ENCODE assay signal across 17 mouse cellular contexts in the genomic region with DNA sequence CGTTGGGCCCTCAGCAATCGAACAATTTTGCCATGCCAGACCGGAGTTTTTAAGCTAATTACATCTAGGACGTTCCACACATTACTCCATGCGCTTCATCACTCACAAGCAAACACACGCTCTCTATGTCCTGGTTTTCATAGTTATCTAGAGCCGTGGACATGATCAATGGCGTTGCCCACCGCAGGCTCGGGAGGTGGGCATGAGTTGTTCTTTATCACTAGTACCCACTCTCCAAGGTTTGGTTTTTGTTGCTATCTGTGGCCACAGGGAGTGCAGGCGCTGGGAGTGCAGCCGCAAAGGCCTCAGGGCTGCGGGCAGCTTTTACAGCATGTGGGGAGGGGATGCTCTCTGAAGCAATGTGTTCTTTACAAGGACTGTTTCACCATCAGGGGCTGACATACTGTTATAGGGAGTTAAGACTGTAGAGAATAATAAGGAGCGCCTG.
DNase-seq lines count a peak whose midpoint lies in the region; ATAC-seq and TF ChIP-seq lines count a peak whose summit lies in the region.
"Had no signal": no experiment of that assay in that cellular context is flagged by ENCODE, and none has a peak within 500 bp of the region (broad histone marks: within the 10 kb centered on the region; RNA-seq: fewer than 3 reads in every experiment).

No protein-coding gene starts in this region.

- no peaks in the 10 kb centered on the region for H3K9me3 ChIP-seq in forebrain, embryonic 10.5 days
- H3K9me3 ChIP-seq in forebrain, embryonic 14.5 days (replicated peaks; ENCODE audit: control insufficient read depth, low read length): no peaks in the 10 kb centered on the region
- H3K9me3 ChIP-seq in liver, postnatal 0 days (ENCODE audit: low read length): no peaks in the 10 kb centered on the region
- no peaks in the 10 kb centered on the region for H3K9me3 ChIP-seq in embryonic facial prominence, embryonic 10.5 days
- H3K9me3 ChIP-seq in liver, embryonic 13.5 days (replicated peaks): no peaks in the 10 kb centered on the region
- H3K9me3 ChIP-seq: intestine, embryonic 15.5 days; stomach, embryonic 15.5 days had no signal

- WGBS in forebrain, embryonic 10.5 days: 70% methylated on average over 14 of the region's 14 CpGs
- 78% methylated on average over 14 of the region's 14 CpGs for WGBS in forebrain, embryonic 14.5 days
- 35% methylated on average over 14 of the region's 14 CpGs for WGBS in liver, postnatal 0 days (ENCODE audit: insufficient replicate concordance)
- 71% methylated on average over 14 of the region's 14 CpGs for WGBS in embryonic facial prominence, embryonic 10.5 days
- WGBS in liver, embryonic 13.5 days (ENCODE audit: insufficient replicate concordance): 23% methylated on average over 14 of the region's 14 CpGs

- no peak for ATAC-seq in forebrain, embryonic 14.5 days
- no peak for ATAC-seq in liver, postnatal 0 days
- ATAC-seq in liver, embryonic 13.5 days (ENCODE audit: low read depth): peak; percentile 41; the same call in 1 of the 2 replicates
- ATAC-seq: intestine, embryonic 15.5 days had no signal

- DNase-seq in forebrain, embryonic 10.5 days (ENCODE audit: extremely low spot score, low spot score): no peak
- no peak for DNase-seq in forebrain, embryonic 14.5 days (ENCODE audit: low spot score)
- DNase-seq in liver: peak; percentile 23
- no peak for DNase-seq in liver, postnatal 0 days
- no peak for DNase-seq in embryonic facial prominence, embryonic 10.5 days (ENCODE audit: low spot score)
- DNase-seq in liver, embryonic 13.5 days: no peak
- no peak for DNase-seq in layer of hippocampus, adult 9-11 months
- DNase-seq in gastrocnemius, postnatal 36 days: no peak
- DNase-seq: cerebellum, adult 8-10 months; gastrocnemius, postnatal 14 days; heart, postnatal 10 days; kidney, postnatal 10 days; lung, adult 2 months; retina, postnatal 1 day had no signal

- no peaks in the 10 kb centered on the region for H3K36me3 ChIP-seq in forebrain, embryonic 10.5 days (replicated peaks)
- no peaks in the 10 kb centered on the region for H3K36me3 ChIP-seq in forebrain, embryonic 14.5 days (ENCODE audit: control insufficient read depth, insufficient read depth, low read length)
- no peaks in the 10 kb centered on the region for H3K36me3 ChIP-seq in liver, postnatal 0 days (replicated peaks; ENCODE audit: insufficient read depth, low read length)
- no peaks in the 10 kb centered on the region for H3K36me3 ChIP-seq in embryonic facial prominence, embryonic 10.5 days (replicated peaks)
- H3K36me3 ChIP-seq in liver, embryonic 13.5 days: no peaks in the 10 kb centered on the region
- H3K36me3 ChIP-seq: intestine, embryonic 15.5 days; stomach, embryonic 15.5 days had no signal

- H3K27ac ChIP-seq in forebrain, embryonic 10.5 days: 0 out of 2 replicates have a peak overlapping the region, but pooled peaks have one; percentile 35
- no peak overlapping the region for H3K27ac ChIP-seq in forebrain, embryonic 14.5 days (ENCODE audit: low read depth, low read length)
- H3K27ac ChIP-seq in liver, postnatal 0 days (ENCODE audit: low read depth): no peak overlapping the region
- peak overlapping the region; percentile 27; the same call in 1 of the 2 replicates for H3K27ac ChIP-seq in embryonic facial prominence, embryonic 10.5 days (replicated peaks)
- no peak overlapping the region for H3K27ac ChIP-seq in liver, embryonic 13.5 days
- H3K27ac ChIP-seq: intestine, embryonic 15.5 days; macrophage; stomach, embryonic 15.5 days had no signal

- no peak for TF ChIP-seq EP300 in liver, postnatal 0 days (IDR thresholded peaks at IDR 0.05; ENCODE audit: low read depth)

- no peak overlapping the region for H3K9ac ChIP-seq in forebrain, embryonic 14.5 days (ENCODE audit: low read length)
- no peak overlapping the region for H3K9ac ChIP-seq in liver, postnatal 0 days (replicated peaks)
- no peak overlapping the region for H3K9ac ChIP-seq in liver, embryonic 13.5 days
- H3K9ac ChIP-seq: intestine, embryonic 15.5 days; stomach, embryonic 15.5 days had no signal

- no peak overlapping the region for H3K4me2 ChIP-seq in forebrain, embryonic 14.5 days (ENCODE audit: low read length)
- H3K4me2 ChIP-seq in liver, postnatal 0 days (ENCODE audit: low read depth, low read length): no peak overlapping the region
- no peak overlapping the region for H3K4me2 ChIP-seq in liver, embryonic 13.5 days
- H3K4me2 ChIP-seq: intestine, embryonic 15.5 days; stomach, embryonic 15.5 days had no signal

- H3K27me3 ChIP-seq in forebrain, embryonic 10.5 days (ENCODE audit: poor library complexity, severe bottlenecking): no peaks in the 10 kb centered on the region
- no peaks in the 10 kb centered on the region for H3K27me3 ChIP-seq in forebrain, embryonic 14.5 days (replicated peaks; ENCODE audit: control insufficient read depth, insufficient read depth, low read length)
- no peaks in the 10 kb centered on the region for H3K27me3 ChIP-seq in liver, postnatal 0 days (ENCODE audit: insufficient read depth, low read length)
- no peaks in the 10 kb centered on the region for H3K27me3 ChIP-seq in embryonic facial prominence, embryonic 10.5 days (replicated peaks; ENCODE audit: low read depth, poor library complexity, severe bottlenecking)
- H3K27me3 ChIP-seq in liver, embryonic 13.5 days: no peaks in the 10 kb centered on the region
- H3K27me3 ChIP-seq: intestine, embryonic 15.5 days; stomach, embryonic 15.5 days had no signal

- no peak overlapping the region for H3K4me3 ChIP-seq in forebrain, embryonic 10.5 days
- H3K4me3 ChIP-seq in forebrain, embryonic 14.5 days (ENCODE audit: low read depth, low read length): no peak overlapping the region
- no peak overlapping the region for H3K4me3 ChIP-seq in liver, postnatal 0 days (ENCODE audit: low read depth, low read length)
- no peak overlapping the region for H3K4me3 ChIP-seq in embryonic facial prominence, embryonic 10.5 days
- no peak overlapping the region for H3K4me3 ChIP-seq in liver, embryonic 13.5 days (replicated peaks)
- H3K4me3 ChIP-seq: intestine, embryonic 15.5 days; stomach, embryonic 15.5 days had no signal

- intact Hi-C loops in gastrocnemius, postnatal 36 days (cut with DNase I): loop anchor here (10.0 kb wide), 1 partner anchor 227 kb away; a partner anchor contains a TSS

- H3K4me1 ChIP-seq in forebrain, embryonic 10.5 days: peaks cover 34% of the 10 kb centered on the region
- peaks cover 8% of the 10 kb centered on the region for H3K4me1 ChIP-seq in forebrain, embryonic 14.5 days (ENCODE audit: control insufficient read depth, insufficient read depth, low read length)
- no peaks in the 10 kb centered on the region for H3K4me1 ChIP-seq in liver, postnatal 0 days (ENCODE audit: insufficient read depth)
- peaks cover 35% of the 10 kb centered on the region for H3K4me1 ChIP-seq in embryonic facial prominence, embryonic 10.5 days
- H3K4me1 ChIP-seq in liver, embryonic 13.5 days (replicated peaks): peaks cover 15% of the 10 kb centered on the region
- H3K4me1 ChIP-seq: stomach, embryonic 15.5 days had no signal

- TF ChIP-seq CTCF in liver, postnatal 0 days (IDR thresholded peaks at IDR 0.05; ENCODE audit: low read depth): no peak

Comparison
In these comparisons a context has a peak if more than half of its experiments do, and no peak if none do; other contexts are left out.
1. H3K27ac ChIP-seq: peak in forebrain, embryonic 10.5 days (single experiment) and embryonic facial prominence, embryonic 10.5 days (single experiment); none in forebrain, embryonic 14.5 days (single experiment), liver, postnatal 0 days (single experiment) and liver, embryonic 13.5 days (single experiment).